Mouse (Mus musculus): ENCODE results near the gene Capn2. TPM values are rescaled to one million over a fixed set of nuclear protein-coding genes. Genes with fewer than 3 reads are reported as not detected.

The Capn2 gene
- polyA plus RNA-seq, 1 experiment from 2014 or later = 63.8 TPM

GRCm38 (mm10) chr1:182444116-182444515 lies 73.3 kb downstream of the Capn2 start:
- no peak for ATAC-seq
- Histone ChIP-seq H3K9ac (no peak overlapping the region), H3K27me3 (no peaks in the 10 kb centered on the region), H3K27ac (no peak overlapping the region), H3K4me1 (no peaks in the 10 kb centered on the region), H3K4me3 (no peak overlapping the region), H3K9me3 (replicated peaks) (no peaks in the 10 kb centered on the region), H3K4me2 (no peak overlapping the region), H3K36me3 (ENCODE audit: poor library complexity, severe bottlenecking) (peaks cover 80% of the 10 kb centered on the region)
- 87% methylated on average over 2 of the region's 2 CpGs for WGBS

GRCm38 (mm10) chr1:182441791-182442473 lies 75.5 kb downstream of the Capn2 start:
- Histone ChIP-seq H3K9ac (no peak overlapping the region), H3K9me3 (replicated peaks) (no peaks in the 10 kb centered on the region), H3K4me3 (no peak overlapping the region), H3K4me2 (no peak overlapping the region), H3K4me1 (no peaks in the 10 kb centered on the region), H3K36me3 (ENCODE audit: poor library complexity, severe bottlenecking) (peaks cover 74% of the 10 kb centered on the region), H3K27ac (no peak overlapping the region), H3K27me3 (no peaks in the 10 kb centered on the region)
- no peak for ATAC-seq
- WGBS = 89% methylated on average over 18 of the region's 18 CpGs

- Histone ChIP-seq H3K9me3 (replicated peaks) (no peaks in the 10 kb centered on the region), H3K9ac (no peak overlapping the region), H3K36me3 (ENCODE audit: poor library complexity, severe bottlenecking) (peaks cover 71% of the 10 kb centered on the region), H3K4me1 (no peaks in the 10 kb centered on the region), H3K27me3 (no peaks in the 10 kb centered on the region), H3K4me2 (no peak overlapping the region), H3K4me3 (no peak overlapping the region), H3K27ac (no peak overlapping the region)
- ATAC-seq = no peak
- 90% methylated on average over 5 of the region's 5 CpGs for WGBS
These were observed 77.7 kb downstream of the Capn2 start for GRCm38 (mm10) chr1:182439546-182440222.

- H3K36me3 ChIP-seq (ENCODE audit: poor library complexity, severe bottlenecking) = peaks cover 61% of the 10 kb centered on the region
These were observed 80.7 kb downstream of the Capn2 start for GRCm38 (mm10) chr1:182436746-182437145.

GRCm38 (mm10) chr1:182432059-182432458 lies 85.3 kb downstream of the Capn2 start:
- Histone ChIP-seq H3K36me3 (ENCODE audit: poor library complexity, severe bottlenecking) (peaks cover 55% of the 10 kb centered on the region), H3K4me3 (no peak overlapping the region), H3K27me3 (no peaks in the 10 kb centered on the region), H3K4me1 (no peaks in the 10 kb centered on the region), H3K4me2 (no peak overlapping the region), H3K27ac (no peak overlapping the region), H3K9me3 (replicated peaks) (no peaks in the 10 kb centered on the region), H3K9ac (no peak overlapping the region)
- ATAC-seq = no peak
- WGBS = 90% methylated on average over 3 of the region's 3 CpGs

More at GRCm38 (mm10) chr1:182436746-182437145, 80.7 kb downstream of the Capn2 start:
- Histone ChIP-seq H3K4me3 (no peak overlapping the region), H3K27me3 (no peaks in the 10 kb centered on the region), H3K9me3 (replicated peaks) (no peaks in the 10 kb centered on the region), H3K4me1 (no peaks in the 10 kb centered on the region), H3K4me2 (no peak overlapping the region), H3K27ac (no peak overlapping the region), H3K9ac (no peak overlapping the region)
- no peak for ATAC-seq
- WGBS = 77% methylated on average over 5 of the region's 5 CpGs

GRCm38 (mm10) chr1:182430676-182431075 lies 86.7 kb downstream of the Capn2 start:
- Histone ChIP-seq H3K4me2 (no peak overlapping the region), H3K9me3 (replicated peaks) (no peaks in the 10 kb centered on the region), H3K27ac (no peak overlapping the region), H3K36me3 (ENCODE audit: poor library complexity, severe bottlenecking) (peaks cover 44% of the 10 kb centered on the region), H3K4me1 (peaks cover 9% of the 10 kb centered on the region), H3K9ac (no peak overlapping the region), H3K4me3 (no peak overlapping the region), H3K27me3 (no peaks in the 10 kb centered on the region)
- whole genome bisulfite sequencing = 96% methylated on average over 2 of the region's 2 CpGs
- ATAC-seq = no peak

- no peaks in the 10 kb centered on the region for H3K9me3 ChIP-seq (replicated peaks)
- no peak overlapping the region for H3K27ac ChIP-seq
- no peaks in the 10 kb centered on the region for H3K27me3 ChIP-seq
- no peak overlapping the region for H3K4me2 ChIP-seq
- H3K4me3 ChIP-seq = no peak overlapping the region
- H3K4me1 ChIP-seq = peaks cover 17% of the 10 kb centered on the region
- WGBS = 87% methylated on average over 2 of the region's 3 CpGs
- no peak overlapping the region for H3K9ac ChIP-seq
- peaks cover 37% of the 10 kb centered on the region for H3K36me3 ChIP-seq (ENCODE audit: poor library complexity, severe bottlenecking)
- ATAC-seq = no peak
These were observed 87.6 kb downstream of the Capn2 start for GRCm38 (mm10) chr1:182429826-182430225.

GRCm38 (mm10) chr1:182427426-182427825 lies 90.0 kb downstream of the Capn2 start:
- Histone ChIP-seq H3K27me3 (no peaks in the 10 kb centered on the region), H3K9me3 (replicated peaks) (no peaks in the 10 kb centered on the region), H3K4me3 (no peak overlapping the region), H3K4me1 (peaks cover 24% of the 10 kb centered on the region), H3K4me2 (no peak overlapping the region), H3K36me3 (ENCODE audit: poor library complexity, severe bottlenecking) (peaks cover 25% of the 10 kb centered on the region), H3K27ac (no peak overlapping the region; the same call in 1 of the 2 replicates), H3K9ac (no peak overlapping the region)
- WGBS = 83% methylated on average over 1 of the region's 1 CpGs
- ATAC-seq = no peak

- no peak overlapping the region for H3K9ac ChIP-seq
- H3K36me3 ChIP-seq (ENCODE audit: poor library complexity, severe bottlenecking) = peaks cover 15% of the 10 kb centered on the region; the same call in 1 of the 2 replicates
- H3K4me2 ChIP-seq = no peak overlapping the region
- 34% methylated on average over 2 of the region's 2 CpGs for WGBS
- no peak overlapping the region for H3K27ac ChIP-seq
- H3K9me3 ChIP-seq (replicated peaks) = no peaks in the 10 kb centered on the region
- H3K4me1 ChIP-seq = peaks cover 29% of the 10 kb centered on the region
- ATAC-seq = no peak
- H3K4me3 ChIP-seq = no peak overlapping the region
- no peaks in the 10 kb centered on the region for H3K27me3 ChIP-seq
These were observed 91.0 kb downstream of the Capn2 start for GRCm38 (mm10) chr1:182426444-182426843.

GRCm38 (mm10) chr1:182425176-182425575 lies 92.2 kb downstream of the Capn2 start:
- Histone ChIP-seq H3K36me3 (ENCODE audit: poor library complexity, severe bottlenecking) (peaks cover 7% of the 10 kb centered on the region; the same call in 1 of the 2 replicates), H3K4me1 (peaks cover 29% of the 10 kb centered on the region), H3K9me3 (replicated peaks) (no peaks in the 10 kb centered on the region), H3K27me3 (no peaks in the 10 kb centered on the region), H3K27ac (peak overlapping the region; percentile 59), H3K9ac (no peak overlapping the region), H3K4me3 (no peak overlapping the region), H3K4me2 (no peak overlapping the region)
- WGBS = 77% methylated on average over 3 of the region's 3 CpGs
- no peak for ATAC-seq

GRCm38 (mm10) chr1:182424274-182424673 lies 93.1 kb downstream of the Capn2 start:
- ATAC-seq = no peak
- Histone ChIP-seq H3K27me3 (no peaks in the 10 kb centered on the region), H3K9ac (no peak overlapping the region), H3K4me3 (no peak overlapping the region), H3K4me1 (peaks cover 29% of the 10 kb centered on the region), H3K9me3 (replicated peaks) (no peaks in the 10 kb centered on the region), H3K27ac (no peak overlapping the region), H3K4me2 (no peak overlapping the region), H3K36me3 (ENCODE audit: poor library complexity, severe bottlenecking) (0 out of 2 replicates have a peak, but pooled peaks cover 5% of the 10 kb centered on the region)
- 58% methylated on average over 2 of the region's 2 CpGs for WGBS

- Histone ChIP-seq H3K27me3 (no peaks in the 10 kb centered on the region), H3K4me3 (no peak overlapping the region), H3K27ac (no peak overlapping the region), H3K9me3 (replicated peaks) (no peaks in the 10 kb centered on the region), H3K36me3 (ENCODE audit: poor library complexity, severe bottlenecking) (no peaks in the 10 kb centered on the region), H3K4me1 (peaks cover 29% of the 10 kb centered on the region), H3K9ac (no peak overlapping the region), H3K4me2 (no peak overlapping the region)
- WGBS = 92% methylated on average over 3 of the region's 3 CpGs
- no peak for ATAC-seq
These were observed 97.9 kb downstream of the Capn2 start for GRCm38 (mm10) chr1:182419481-182419880.

All from forebrain, embryonic 13.5 days (tissue).